Mouse (Mus musculus) G1E (cell line): ENCODE data around the gene Tmem254b. TPM values are rescaled to one million over a fixed set of nuclear protein-coding genes. Genes with fewer than 3 reads are reported as not detected.
A peak's percentile ranks its signal among the peaks of the same experiment; 100 is the strongest.
"Not testable (repeated sequence)": the region's sequence is repeated elsewhere in the genome, so short reads cannot be mapped to it uniquely, and the experiment has no call there.

Source experiments
- ATAC-seq: 2 replicates; pipeline ENCODE4 v1.8.0; 2016; ENCODE audit warnings: mild to moderate bottlenecking; ENCODE audit not compliant: insufficient number of reproducible peaks, poor library complexity, low FRiP score, severe bottlenecking; ENCODE audit errors: extremely low read depth
- DNase-seq: peaks from one replicate; pipeline ENCODE4 v3.0.0; 2012; ENCODE audit warnings: low spot score
- H3K27me3 ChIP-seq: 2 replicates; pipeline ENCODE4 v1.6.1; 2012; ENCODE audit warnings: mild to moderate bottlenecking, low read length, inconsistent platforms; ENCODE audit not compliant: insufficient read depth
- H3K36me3 ChIP-seq: replicated peaks from 2 replicates; pipeline ENCODE3; 2012; ENCODE audit warnings: mild to moderate bottlenecking, inconsistent platforms
- H3K4me1 ChIP-seq: 2 replicates; pipeline ENCODE4 v1.6.1; 2012; ENCODE audit warnings: low read depth, low read length, inconsistent platforms, mixed read lengths; ENCODE audit not compliant: insufficient read depth
- H3K4me3 ChIP-seq: 2 replicates; pipeline ENCODE4 v1.5.1; 2012; ENCODE audit warnings: low read depth, mild to moderate bottlenecking, inconsistent platforms, low read length, moderate library complexity, mixed read lengths
- H3K9me3 ChIP-seq: replicated peaks from 2 replicates; pipeline ENCODE4 v1.6.1; 2012; ENCODE audit warnings: inconsistent platforms
- polyA plus RNA-seq: library from polyadenylated mRNA; stranded (reverse); fragments of >175 nt; gene quantifications from 2 replicates; pipeline ENCODE4 v1.2.3, GENCODE M21; 2012
- total RNA-seq, 2 experiments: library from RNA; stranded (forward) in 1 of 2; stranded (reverse) in 1 of 2; fragments of 200-1000 nt in 1 of 2; fragments of >200 nt in 1 of 2; fragmentation: Nextera tagmentation in 1 of 2; gene quantifications; 2 replicates each; pipeline ENCODE4 v1.2.3; 2014 to 2017

Gene Tmem254b
- total RNA-seq (2014; fragmentation: Nextera tagmentation) (1.5 TPM in 1 of 2 replicates, not detected in the other), total RNA-seq (2017) (0.66 and 2.6 TPM in 2 replicates), polyA plus RNA-seq (0.63 TPM in 1 of 2 replicates, not detected in the other)

- not testable (repeated sequence) for H3K4me3 ChIP-seq, H3K36me3 ChIP-seq, H3K9me3 ChIP-seq, DNase-seq, H3K27me3 ChIP-seq, H3K4me1 ChIP-seq
- peak; percentile 75; the same call in 1 of the 2 replicates for ATAC-seq
Measured at GRCm38 (mm10) chr14:26206926-26207247, at the start of gene Tmem254b. Gene Tmem254b, minus strand, starts transcription at chr14:26207041.

- not testable (repeated sequence) for DNase-seq, H3K4me1 ChIP-seq, ATAC-seq, H3K36me3 ChIP-seq, H3K9me3 ChIP-seq, H3K27me3 ChIP-seq, H3K4me3 ChIP-seq
Measured at GRCm38 (mm10) chr14:26237183-26237582, 30.3 kb upstream of the Tmem254b start.

- not testable (repeated sequence) for H3K9me3 ChIP-seq, H3K27me3 ChIP-seq, H3K4me1 ChIP-seq, H3K4me3 ChIP-seq, H3K36me3 ChIP-seq, DNase-seq, ATAC-seq
Measured at GRCm38 (mm10) chr14:26216233-26217000, 9.6 kb upstream of the Tmem254b start.

- H3K4me1 ChIP-seq, H3K27me3 ChIP-seq, H3K9me3 ChIP-seq, DNase-seq, H3K36me3 ChIP-seq, H3K4me3 ChIP-seq: not testable (repeated sequence)
- ATAC-seq: peak; percentile 34; the same call in 1 of the 2 replicates
Measured at GRCm38 (mm10) chr14:26206197-26206925, 480 bp downstream of the Tmem254b start.

- DNase-seq, ATAC-seq, H3K4me3 ChIP-seq, H3K27me3 ChIP-seq, H3K4me1 ChIP-seq, H3K9me3 ChIP-seq, H3K36me3 ChIP-seq: not testable (repeated sequence)
Measured at GRCm38 (mm10) chr14:26197851-26198250, 9.0 kb downstream of the Tmem254b start.

- not testable (repeated sequence) for ATAC-seq, H3K9me3 ChIP-seq
Measured at GRCm38 (mm10) chr14:26188361-26188760, 18.5 kb downstream of the Tmem254b start.

GRCm38 (mm10) chr14:26186638-26187037 is 20.2 kb downstream of the Tmem254b start:
- H3K4me1 ChIP-seq, H3K9me3 ChIP-seq, H3K36me3 ChIP-seq, H3K4me3 ChIP-seq, DNase-seq, H3K27me3 ChIP-seq, ATAC-seq: not testable (repeated sequence)

More at GRCm38 (mm10) chr14:26188361-26188760, 18.5 kb downstream of the Tmem254b start:
- H3K4me3 ChIP-seq, H3K4me1 ChIP-seq, H3K36me3 ChIP-seq, H3K27me3 ChIP-seq, DNase-seq: not testable (repeated sequence)

GRCm38 (mm10) chr14:26182380-26182779 is 24.5 kb downstream of the Tmem254b start, which contains the start of gene Plac9b:
Gene Plac9b, minus strand, starts transcription at chr14:26182480.
- DNase-seq, H3K4me1 ChIP-seq, H3K36me3 ChIP-seq, ATAC-seq, H3K4me3 ChIP-seq, H3K9me3 ChIP-seq, H3K27me3 ChIP-seq: not testable (repeated sequence)

- H3K9me3 ChIP-seq, H3K27me3 ChIP-seq, ATAC-seq, H3K36me3 ChIP-seq, H3K4me3 ChIP-seq, H3K4me1 ChIP-seq, DNase-seq: not testable (repeated sequence)
Measured at GRCm38 (mm10) chr14:26181660-26182059, 25.2 kb downstream of the Tmem254b start.

- not testable (repeated sequence) for H3K4me1 ChIP-seq, ATAC-seq, DNase-seq, H3K9me3 ChIP-seq, H3K27me3 ChIP-seq, H3K4me3 ChIP-seq, H3K36me3 ChIP-seq
Measured at GRCm38 (mm10) chr14:26175028-26175427, 31.8 kb downstream of the Tmem254b start.

GRCm38 (mm10) chr14:26173955-26174354 is 32.9 kb downstream of the Tmem254b start:
- H3K4me1 ChIP-seq, H3K9me3 ChIP-seq, ATAC-seq, H3K4me3 ChIP-seq, H3K36me3 ChIP-seq, DNase-seq, H3K27me3 ChIP-seq: not testable (repeated sequence)
